Mouse (Mus musculus): Measurements from ENCODE around the gene Scyl3.

GRCm38 (mm10) chr1:163908389-163908788 is 20.5 kb upstream of the Scyl3 start:
- TF ChIP-seq CTCF (IDR thresholded peaks at IDR 0.05; ENCODE audit: borderline replicate concordance, extremely low read depth, insufficient read depth, insufficient read length), result no peak
- TF ChIP-seq POLR2A (IDR thresholded peaks at IDR 0.05; ENCODE audit: borderline replicate concordance, extremely low read depth, insufficient read depth, insufficient read length, poor library complexity, severe bottlenecking), result no peak
